Mouse (Mus musculus): ENCODE data around the gene Trit1. TPM values are rescaled to one million over a fixed set of nuclear protein-coding genes. Genes with fewer than 3 reads are reported as not detected.

Gene Trit1
- polyA plus RNA-seq, 1 experiment from 2014 or later, result 16.4 TPM

DNA sequence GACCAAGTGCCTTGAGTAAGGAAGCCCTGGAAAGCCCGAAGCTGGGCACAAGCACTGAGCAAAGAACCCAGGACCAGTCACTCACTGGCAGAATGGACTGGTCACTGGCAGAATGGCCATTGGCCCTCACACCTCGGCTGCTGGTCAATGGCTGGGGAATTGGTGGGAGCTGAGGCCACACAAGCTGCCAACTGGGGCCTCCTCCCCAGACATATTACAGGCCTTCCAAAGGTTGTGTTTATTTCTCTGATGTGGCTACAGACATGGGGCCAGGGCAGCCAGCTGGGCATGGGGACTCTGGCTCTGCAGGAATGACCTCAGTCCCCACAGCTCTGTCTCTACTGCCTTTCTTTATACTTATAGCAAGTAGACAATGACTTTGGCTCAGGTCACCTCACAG is 37.5 kb upstream of the Trit1 start:
- Histone ChIP-seq H3K9me3 (ENCODE audit: low read depth, low read length) (no peaks in the 10 kb centered on the region), H3K36me3 (ENCODE audit: insufficient read depth) (no peaks in the 10 kb centered on the region), H3K4me1 (ENCODE audit: insufficient read depth) (no peaks in the 10 kb centered on the region), H3K9ac (no peak overlapping the region), H3K4me2 (no peak overlapping the region), H3K27ac (ENCODE audit: low read depth) (no peak overlapping the region), H3K4me3 (ENCODE audit: low read depth, low read length) (no peak overlapping the region), H3K27me3 (ENCODE audit: insufficient read depth, low read length) (peaks cover 22% of the 10 kb centered on the region)
- DNase-seq (no peak), ATAC-seq (ENCODE audit: insufficient read depth) (no peak)
- 84% methylated on average over 2 of the region's 2 CpGs for WGBS
- no peak for TF ChIP-seq CTCF (IDR thresholded peaks at IDR 0.05; ENCODE audit: low read depth)

DNA sequence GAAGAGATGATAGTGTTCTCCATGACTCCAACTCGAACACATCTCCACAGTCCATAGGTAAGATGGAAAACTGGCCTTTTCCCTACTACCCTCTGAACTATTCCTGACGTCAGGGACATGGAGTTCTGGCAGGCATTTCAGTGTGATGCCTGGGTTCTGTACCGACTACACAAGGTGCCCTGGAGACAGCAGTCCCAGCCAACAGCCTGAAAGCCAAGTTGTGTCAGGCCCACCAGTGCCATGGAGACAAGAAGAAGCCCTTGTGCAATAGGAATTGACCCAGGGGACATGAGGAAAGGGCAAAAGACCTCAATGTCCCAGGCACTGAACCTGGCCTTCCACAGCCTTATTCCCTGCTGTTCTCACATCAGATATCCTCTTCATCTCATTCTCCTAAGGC is 36.6 kb upstream of the Trit1 start:
- no peaks in the 10 kb centered on the region for H3K9me3 ChIP-seq (ENCODE audit: low read depth, low read length)

DNA sequence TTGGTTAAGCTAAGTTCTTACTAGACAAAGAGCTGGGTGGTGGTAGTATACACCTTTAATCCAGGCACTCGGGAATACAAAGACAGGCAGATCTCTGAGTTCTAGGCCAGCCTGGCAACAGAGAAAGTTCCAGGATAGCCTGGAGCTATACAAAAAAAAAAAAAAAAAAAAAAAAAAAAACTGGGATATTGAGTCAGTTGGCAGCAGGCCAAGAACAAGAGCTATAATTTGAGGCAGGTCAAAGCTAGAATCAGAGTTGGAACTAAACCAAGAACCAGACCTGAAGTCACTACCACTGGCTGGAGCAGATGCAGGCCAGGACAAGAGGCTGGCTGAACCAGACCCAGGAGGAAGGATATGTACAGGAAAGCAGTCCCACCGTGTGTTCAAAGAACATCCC is 35.7 kb upstream of the Trit1 start:
- 77% methylated on average over 2 of the region's 2 CpGs for WGBS
- TF ChIP-seq CTCF (IDR thresholded peaks at IDR 0.05; ENCODE audit: low read depth), result no peak
- Histone ChIP-seq H3K36me3 (ENCODE audit: insufficient read depth) (no peaks in the 10 kb centered on the region), H3K4me3 (ENCODE audit: low read depth, low read length) (no peak overlapping the region), H3K4me1 (ENCODE audit: insufficient read depth) (no peaks in the 10 kb centered on the region), H3K4me2 (no peak overlapping the region), H3K27ac (ENCODE audit: low read depth) (no peak overlapping the region), H3K27me3 (ENCODE audit: insufficient read depth, low read length) (peaks cover 30% of the 10 kb centered on the region), H3K9ac (no peak overlapping the region), H3K9me3 (ENCODE audit: low read depth, low read length) (no peaks in the 10 kb centered on the region)
- ATAC-seq (ENCODE audit: insufficient read depth), result no peak
- DNase-seq, result no peak

More for the DNA sequence above, 36.6 kb upstream of the Trit1 start:
- Histone ChIP-seq H3K27ac (ENCODE audit: low read depth) (no peak overlapping the region), H3K4me1 (ENCODE audit: insufficient read depth) (no peaks in the 10 kb centered on the region), H3K4me3 (ENCODE audit: low read depth, low read length) (no peak overlapping the region), H3K4me2 (no peak overlapping the region), H3K27me3 (ENCODE audit: insufficient read depth, low read length) (peaks cover 30% of the 10 kb centered on the region), H3K9ac (no peak overlapping the region), H3K36me3 (ENCODE audit: insufficient read depth) (no peaks in the 10 kb centered on the region)
- WGBS, result 70% methylated on average over 3 of the region's 3 CpGs
- DNase-seq (no peak), ATAC-seq (ENCODE audit: insufficient read depth) (no peak)
- TF ChIP-seq CTCF (IDR thresholded peaks at IDR 0.05; ENCODE audit: low read depth), result no peak

DNA sequence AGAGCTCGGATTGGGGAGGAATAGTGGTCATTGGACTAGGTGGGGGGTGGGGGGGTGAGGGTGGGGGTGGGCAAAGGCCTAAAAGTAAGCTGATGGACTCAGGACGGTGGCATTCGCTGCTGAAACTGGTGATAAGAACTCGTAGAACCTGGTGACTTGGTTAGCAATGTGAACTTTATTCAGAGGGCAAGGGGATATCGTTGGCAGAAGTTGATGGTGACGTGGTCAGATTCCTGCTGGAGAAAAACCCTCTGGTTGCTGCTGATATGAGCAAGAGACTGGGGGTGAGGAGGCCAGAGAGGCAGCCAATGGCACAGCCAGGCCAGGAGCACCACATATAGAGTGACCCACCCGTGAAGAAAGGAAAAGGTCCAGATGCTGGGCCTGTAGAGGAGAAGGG is 35.2 kb upstream of the Trit1 start:
- H3K4me2 ChIP-seq, result no peak overlapping the region
- WGBS, result 68% methylated on average over 7 of the region's 7 CpGs
- peaks cover 30% of the 10 kb centered on the region for H3K27me3 ChIP-seq (ENCODE audit: insufficient read depth, low read length)
- no peak overlapping the region for H3K4me3 ChIP-seq (ENCODE audit: low read depth, low read length)
- no peak for TF ChIP-seq CTCF (IDR thresholded peaks at IDR 0.05; ENCODE audit: low read depth)
- H3K27ac ChIP-seq (ENCODE audit: low read depth), result no peak overlapping the region
- no peak for DNase-seq
- no peaks in the 10 kb centered on the region for H3K36me3 ChIP-seq (ENCODE audit: insufficient read depth)
- H3K9ac ChIP-seq, result no peak overlapping the region
- no peak for ATAC-seq (ENCODE audit: insufficient read depth)
- no peaks in the 10 kb centered on the region for H3K4me1 ChIP-seq (ENCODE audit: insufficient read depth)
- H3K9me3 ChIP-seq (ENCODE audit: low read depth, low read length), result no peaks in the 10 kb centered on the region

DNA sequence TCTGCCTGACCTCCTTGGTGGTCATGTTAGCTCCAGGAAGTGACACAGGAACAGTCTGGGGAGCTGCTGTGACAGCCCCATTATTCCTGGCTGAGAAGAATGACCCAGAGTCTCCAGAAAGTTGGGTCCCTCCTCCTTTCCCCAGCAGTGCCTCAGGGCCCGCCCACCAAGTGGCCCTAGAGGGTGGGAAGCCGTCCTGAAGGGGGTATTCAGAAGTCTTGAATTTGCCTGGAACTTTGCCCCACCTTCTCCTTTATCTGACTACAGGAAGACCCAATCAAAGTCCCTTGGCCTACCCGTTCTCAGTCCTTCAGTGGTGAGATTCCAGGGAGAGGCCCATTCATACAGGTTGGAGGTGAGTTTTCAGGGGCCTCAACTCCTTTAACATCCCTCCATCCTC is 34.5 kb upstream of the Trit1 start:
- Histone ChIP-seq H3K36me3 (ENCODE audit: insufficient read depth) (no peaks in the 10 kb centered on the region), H3K27me3 (ENCODE audit: insufficient read depth, low read length) (peaks cover 30% of the 10 kb centered on the region), H3K4me2 (no peak overlapping the region), H3K4me1 (ENCODE audit: insufficient read depth) (no peaks in the 10 kb centered on the region), H3K27ac (ENCODE audit: low read depth) (no peak overlapping the region), H3K9me3 (ENCODE audit: low read depth, low read length) (no peaks in the 10 kb centered on the region), H3K4me3 (ENCODE audit: low read depth, low read length) (no peak overlapping the region), H3K9ac (no peak overlapping the region)
- TF ChIP-seq CTCF (IDR thresholded peaks at IDR 0.05; ENCODE audit: low read depth), result no peak
- no peak for ATAC-seq (ENCODE audit: insufficient read depth)
- DNase-seq, result no peak
- WGBS, result 31% methylated on average over 3 of the region's 3 CpGs

DNA sequence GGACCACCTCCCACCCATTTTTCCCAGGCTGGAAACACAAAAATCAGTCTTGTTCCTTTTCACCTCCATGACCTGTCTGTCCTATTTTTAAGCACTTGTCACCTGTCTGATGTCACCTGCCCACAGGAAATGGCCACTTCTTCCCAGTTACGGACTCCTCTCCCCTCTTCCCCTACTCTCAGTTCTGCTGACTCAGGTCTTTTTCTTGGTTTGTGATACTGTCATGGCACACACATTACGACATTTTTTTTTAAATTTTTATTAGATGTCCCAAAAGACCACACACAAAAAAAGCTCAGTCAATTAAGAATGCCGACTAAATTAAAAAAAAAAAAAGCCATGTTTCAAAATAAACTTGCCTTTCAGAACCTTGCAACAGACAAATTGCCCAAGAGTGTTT is 33.9 kb upstream of the Trit1 start:
- H3K9ac ChIP-seq, result no peak overlapping the region
- no peaks in the 10 kb centered on the region for H3K9me3 ChIP-seq (ENCODE audit: low read depth, low read length)
- ATAC-seq (ENCODE audit: insufficient read depth) (no peak), DNase-seq (no peak)
- no peak overlapping the region for H3K4me2 ChIP-seq
- no peak overlapping the region for H3K4me3 ChIP-seq (ENCODE audit: low read depth, low read length)
- no peaks in the 10 kb centered on the region for H3K4me1 ChIP-seq (ENCODE audit: insufficient read depth)
- H3K27ac ChIP-seq (ENCODE audit: low read depth), result no peak overlapping the region
- no peaks in the 10 kb centered on the region for H3K36me3 ChIP-seq (ENCODE audit: insufficient read depth)
- peaks cover 30% of the 10 kb centered on the region for H3K27me3 ChIP-seq (ENCODE audit: insufficient read depth, low read length)
- TF ChIP-seq CTCF (IDR thresholded peaks at IDR 0.05; ENCODE audit: low read depth), result no peak
- 61% methylated on average over 3 of the region's 3 CpGs for WGBS

DNA sequence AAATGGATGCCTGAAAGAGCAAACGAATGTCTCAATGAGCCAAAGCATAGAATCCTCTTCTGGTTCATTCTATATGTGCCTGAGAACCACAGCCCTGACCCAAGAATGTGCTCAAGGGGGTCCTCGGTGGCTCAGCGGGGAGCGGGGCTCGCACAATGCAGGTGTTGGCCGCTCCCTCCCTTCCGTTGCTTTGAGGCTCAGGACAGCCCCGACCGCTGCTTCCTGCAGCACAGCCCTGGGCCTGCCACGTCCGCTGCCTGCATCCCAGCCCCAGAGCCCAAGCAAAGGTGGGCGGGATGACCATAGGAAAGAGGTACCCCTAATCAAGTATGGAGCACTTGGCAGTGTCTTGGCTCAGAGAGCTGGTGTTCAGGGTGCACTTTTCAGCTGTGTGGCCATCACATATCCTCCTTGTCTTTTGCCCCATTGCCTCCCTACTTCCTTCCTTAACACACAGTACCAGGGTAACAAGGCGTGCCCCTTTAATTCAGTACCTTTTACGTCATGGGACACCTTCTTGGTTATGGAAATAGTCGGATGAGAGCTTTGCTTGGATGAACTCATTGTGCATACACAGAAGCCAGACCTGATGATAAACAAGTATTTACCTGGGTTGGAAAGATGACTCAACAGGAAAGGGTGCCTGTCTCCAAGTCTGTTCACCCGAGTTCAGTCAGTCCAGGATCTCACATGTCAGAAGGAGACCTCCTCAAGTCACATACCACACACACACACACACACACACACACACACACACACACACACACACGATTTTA is 32.7 kb upstream of the Trit1 start:
- peak overlapping the region; percentile 21; the same call in 1 of the 2 replicates for H3K4me2 ChIP-seq
- H3K9me3 ChIP-seq (ENCODE audit: low read depth, low read length), result no peaks in the 10 kb centered on the region
- no peak overlapping the region for H3K27ac ChIP-seq (ENCODE audit: low read depth)
- no peak for TF ChIP-seq CTCF (IDR thresholded peaks at IDR 0.05; ENCODE audit: low read depth)
- no peak overlapping the region for H3K4me3 ChIP-seq (ENCODE audit: low read depth, low read length)
- DNase-seq, result no peak
- H3K4me1 ChIP-seq (ENCODE audit: insufficient read depth), result no peaks in the 10 kb centered on the region
- no peaks in the 10 kb centered on the region for H3K36me3 ChIP-seq (ENCODE audit: insufficient read depth)
- H3K27me3 ChIP-seq (ENCODE audit: insufficient read depth, low read length), result peaks cover 30% of the 10 kb centered on the region
- 21% methylated on average over 17 of the region's 17 CpGs for WGBS
- H3K9ac ChIP-seq, result no peak overlapping the region
- no peak for ATAC-seq (ENCODE audit: insufficient read depth)

Data from lung, embryonic 14.5 days (tissue).